Mouse (Mus musculus) c-Kit-positive CD71-positive TER-119-positive erythroid progenitor cells, embryonic 14.5 days (primary cell): ENCODE measurements around the gene Trappc10.
"Not testable (repeated sequence)": the region's sequence is repeated elsewhere in the genome, so short reads cannot be mapped to it uniquely, and the experiment has no call there.

Experiments used
- DNase-seq: peaks from one replicate; pipeline ENCODE4 v3.0.0-alpha.2; 2013; ENCODE audit warnings: low spot score

Gene Trappc10

GRCm38 (mm10) chr10:78201182-78201581 is 43.3 kb downstream of the Trappc10 start:
- DNase-seq, result peak; percentile 23

- no peak for DNase-seq
These were observed 51.5 kb downstream of the Trappc10 start for GRCm38 (mm10) chr10:78192933-78193332.

GRCm38 (mm10) chr10:78186076-78186475 is 58.4 kb downstream of the Trappc10 start:
- not testable (repeated sequence) for DNase-seq

- no peak for DNase-seq
These were observed 59.1 kb downstream of the Trappc10 start for GRCm38 (mm10) chr10:78185381-78185725.

- DNase-seq, result peak; percentile 92
These were observed 59.7 kb downstream of the Trappc10 start, which contains the start of gene Pwp2 for GRCm38 (mm10) chr10:78184531-78185380. Gene Pwp2, minus strand, starts transcription at chr10:78185149.

- no peak for DNase-seq
These were observed 60.9 kb downstream of the Trappc10 start for GRCm38 (mm10) chr10:78183577-78183976.

GRCm38 (mm10) chr10:78182321-78182720 is 62.1 kb downstream of the Trappc10 start:
- no peak for DNase-seq

- no peak for DNase-seq
These were observed 70.0 kb downstream of the Trappc10 start for GRCm38 (mm10) chr10:78174474-78174873.

GRCm38 (mm10) chr10:78171581-78171980 is 72.9 kb downstream of the Trappc10 start:
- no peak for DNase-seq

- no peak for DNase-seq
These were observed 73.4 kb downstream of the Trappc10 start for GRCm38 (mm10) chr10:78171057-78171456.

- DNase-seq, result no peak
These were observed 74.0 kb downstream of the Trappc10 start for GRCm38 (mm10) chr10:78170445-78170844.

GRCm38 (mm10) chr10:78169281-78170042 is 75.0 kb downstream of the Trappc10 start, which contains the start of gene D10Jhu81e:
Gene D10Jhu81e, minus strand, starts transcription at chr10:78169782.
- peak; percentile 97 for DNase-seq

- no peak for DNase-seq
These were observed 75.6 kb downstream of the Trappc10 start for GRCm38 (mm10) chr10:78168792-78169191.

- no peak for DNase-seq
These were observed 76.7 kb downstream of the Trappc10 start for GRCm38 (mm10) chr10:78167775-78168174.

GRCm38 (mm10) chr10:78167333-78167732 is 77.1 kb downstream of the Trappc10 start:
- DNase-seq, result no peak

- no peak for DNase-seq
These were observed 79.0 kb downstream of the Trappc10 start for GRCm38 (mm10) chr10:78165256-78166005.

- DNase-seq, result no peak
These were observed 79.7 kb downstream of the Trappc10 start for GRCm38 (mm10) chr10:78164786-78165185.

GRCm38 (mm10) chr10:78163923-78164322 is 80.5 kb downstream of the Trappc10 start:
- peak; percentile 51 for DNase-seq

- DNase-seq, result no peak
These were observed 81.2 kb downstream of the Trappc10 start for GRCm38 (mm10) chr10:78163241-78163640.

GRCm38 (mm10) chr10:78162646-78163045 is 81.8 kb downstream of the Trappc10 start:
- DNase-seq, result no peak

GRCm38 (mm10) chr10:78161096-78161495 is 83.3 kb downstream of the Trappc10 start:
- DNase-seq, result no peak
